Mouse (Mus musculus): ENCODE results near the gene Atp6v0b. TPM values are rescaled to one million over a fixed set of nuclear protein-coding genes. Genes with fewer than 3 reads are reported as not detected.

The Atp6v0b gene
- polyA plus RNA-seq, 1 experiment from 2014 or later: 214 TPM

DNA sequence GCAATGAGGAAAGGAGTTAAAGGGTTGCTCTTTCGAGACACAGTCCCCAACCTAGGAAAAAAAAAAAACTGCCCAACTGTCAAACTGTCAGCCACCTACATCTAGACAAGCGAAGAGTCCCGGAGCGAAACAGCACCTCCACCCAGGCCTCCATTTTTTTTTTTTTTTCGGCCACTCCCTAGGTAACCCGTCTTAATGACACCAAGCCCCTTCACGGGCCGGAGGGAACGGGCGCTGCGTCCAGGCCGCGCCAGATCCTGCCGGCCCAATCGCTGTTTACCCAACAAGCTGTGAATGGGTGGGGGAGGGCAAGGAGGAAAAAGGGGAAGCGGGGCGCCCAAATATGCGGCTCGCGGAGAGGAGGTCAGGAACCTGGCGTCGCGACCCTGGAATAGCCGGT is 489 bp downstream of the Atp6v0b start:
- Histone ChIP-seq H3K9ac (peak overlapping the region; percentile 76), H3K4me2 (peak overlapping the region; percentile 93), H3K27me3 (replicated peaks) (no peaks in the 10 kb centered on the region), H3K36me3 (peaks cover 29% of the 10 kb centered on the region; the same call in 1 of the 2 replicates), H3K4me1 (peaks cover 41% of the 10 kb centered on the region), H3K27ac (peak overlapping the region; percentile 66), H3K4me3 (replicated peaks) (peak overlapping the region; percentile 96), H3K9me3 (no peaks in the 10 kb centered on the region)
- ATAC-seq (ENCODE audit: insufficient read depth, low FRiP score, low read depth): no peak
- 2% methylated on average over 24 of the region's 24 CpGs for WGBS

DNA sequence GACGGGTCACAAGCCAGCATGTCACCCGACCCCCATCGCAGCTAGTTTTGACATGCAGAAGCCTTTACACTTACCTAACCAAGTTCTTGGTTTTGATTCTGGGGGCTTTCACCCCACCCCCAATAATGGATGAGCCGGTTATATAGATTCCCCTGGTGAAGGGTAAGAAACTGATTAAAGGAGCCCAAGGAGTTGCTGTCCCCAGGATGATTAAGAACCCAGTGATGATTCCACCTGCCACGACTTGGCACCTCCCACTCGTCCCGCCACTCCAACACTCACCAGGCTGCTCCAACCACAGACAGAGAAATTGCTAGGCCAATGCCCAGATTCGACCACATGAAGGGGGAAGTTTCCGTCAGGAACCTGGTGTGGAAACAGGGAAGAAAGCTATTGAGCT is 1.1 kb downstream of the Atp6v0b start:
- Histone ChIP-seq H3K4me2 (peak overlapping the region; percentile 93), H3K4me3 (replicated peaks) (peak overlapping the region; percentile 96), H3K4me1 (peaks cover 38% of the 10 kb centered on the region), H3K36me3 (peaks cover 29% of the 10 kb centered on the region; the same call in 1 of the 2 replicates), H3K27me3 (replicated peaks) (no peaks in the 10 kb centered on the region), H3K9me3 (no peaks in the 10 kb centered on the region), H3K27ac (no peak overlapping the region), H3K9ac (no peak overlapping the region)
- no peak for ATAC-seq (ENCODE audit: insufficient read depth, low FRiP score, low read depth)
- 82% methylated on average over 9 of the region's 9 CpGs for WGBS

DNA sequence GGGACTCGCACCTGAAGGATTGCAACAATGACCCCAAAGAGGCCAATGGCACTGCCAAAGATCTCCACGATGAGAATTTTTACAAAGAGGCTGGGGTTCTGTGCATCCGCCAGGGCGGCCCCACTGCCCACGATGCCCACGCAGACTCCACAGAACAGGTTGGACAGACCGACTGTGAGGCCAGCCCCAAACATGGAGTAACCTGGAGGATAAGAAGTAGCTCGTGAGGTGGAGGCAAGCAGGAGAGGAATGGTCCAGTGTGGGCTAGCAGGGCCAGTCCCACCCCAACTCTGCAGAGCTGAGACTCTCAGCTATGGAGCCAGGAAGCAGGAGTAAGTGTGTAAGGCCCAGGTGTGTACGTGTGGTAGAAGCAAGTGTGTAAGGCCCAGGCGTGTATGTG is 2.0 kb downstream of the Atp6v0b start:
- Histone ChIP-seq H3K36me3 (peaks cover 23% of the 10 kb centered on the region; the same call in 1 of the 2 replicates), H3K27ac (no peak overlapping the region), H3K9me3 (no peaks in the 10 kb centered on the region), H3K27me3 (replicated peaks) (no peaks in the 10 kb centered on the region), H3K4me1 (peaks cover 36% of the 10 kb centered on the region), H3K4me2 (no peak overlapping the region), H3K4me3 (replicated peaks) (no peak overlapping the region), H3K9ac (no peak overlapping the region)
- no peak for ATAC-seq (ENCODE audit: insufficient read depth, low FRiP score, low read depth)
- WGBS: 94% methylated on average over 10 of the region's 10 CpGs

DNA sequence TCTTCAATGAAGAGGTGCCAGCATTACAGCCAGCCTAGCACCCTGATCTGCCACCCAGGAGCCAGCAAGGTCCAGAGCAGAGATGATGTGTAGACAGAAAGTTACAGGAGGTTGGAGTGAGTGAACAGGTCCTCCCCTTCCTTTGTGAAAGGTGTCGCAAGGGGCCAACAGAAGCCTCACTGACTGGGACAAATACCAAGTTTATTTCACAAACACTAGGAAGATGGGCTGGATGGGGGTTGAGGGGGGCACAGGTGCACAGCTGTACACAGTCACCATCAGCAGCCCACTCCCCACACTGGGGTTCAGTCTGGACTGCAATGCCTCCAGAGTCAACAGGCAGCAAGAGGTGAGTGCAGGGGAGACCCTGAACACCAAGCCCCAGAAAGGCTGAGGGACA is 3.0 kb downstream of the Atp6v0b start:
- Histone ChIP-seq H3K4me2 (peak overlapping the region; percentile 91), H3K4me3 (replicated peaks) (no peak overlapping the region), H3K27ac (no peak overlapping the region), H3K36me3 (0 out of 2 replicates have a peak, but pooled peaks cover 19% of the 10 kb centered on the region), H3K9me3 (no peaks in the 10 kb centered on the region), H3K9ac (no peak overlapping the region), H3K27me3 (replicated peaks) (no peaks in the 10 kb centered on the region), H3K4me1 (peaks cover 36% of the 10 kb centered on the region)
- no peak for ATAC-seq (ENCODE audit: insufficient read depth, low FRiP score, low read depth)
- WGBS: 83% methylated on average over 1 of the region's 1 CpGs

DNA sequence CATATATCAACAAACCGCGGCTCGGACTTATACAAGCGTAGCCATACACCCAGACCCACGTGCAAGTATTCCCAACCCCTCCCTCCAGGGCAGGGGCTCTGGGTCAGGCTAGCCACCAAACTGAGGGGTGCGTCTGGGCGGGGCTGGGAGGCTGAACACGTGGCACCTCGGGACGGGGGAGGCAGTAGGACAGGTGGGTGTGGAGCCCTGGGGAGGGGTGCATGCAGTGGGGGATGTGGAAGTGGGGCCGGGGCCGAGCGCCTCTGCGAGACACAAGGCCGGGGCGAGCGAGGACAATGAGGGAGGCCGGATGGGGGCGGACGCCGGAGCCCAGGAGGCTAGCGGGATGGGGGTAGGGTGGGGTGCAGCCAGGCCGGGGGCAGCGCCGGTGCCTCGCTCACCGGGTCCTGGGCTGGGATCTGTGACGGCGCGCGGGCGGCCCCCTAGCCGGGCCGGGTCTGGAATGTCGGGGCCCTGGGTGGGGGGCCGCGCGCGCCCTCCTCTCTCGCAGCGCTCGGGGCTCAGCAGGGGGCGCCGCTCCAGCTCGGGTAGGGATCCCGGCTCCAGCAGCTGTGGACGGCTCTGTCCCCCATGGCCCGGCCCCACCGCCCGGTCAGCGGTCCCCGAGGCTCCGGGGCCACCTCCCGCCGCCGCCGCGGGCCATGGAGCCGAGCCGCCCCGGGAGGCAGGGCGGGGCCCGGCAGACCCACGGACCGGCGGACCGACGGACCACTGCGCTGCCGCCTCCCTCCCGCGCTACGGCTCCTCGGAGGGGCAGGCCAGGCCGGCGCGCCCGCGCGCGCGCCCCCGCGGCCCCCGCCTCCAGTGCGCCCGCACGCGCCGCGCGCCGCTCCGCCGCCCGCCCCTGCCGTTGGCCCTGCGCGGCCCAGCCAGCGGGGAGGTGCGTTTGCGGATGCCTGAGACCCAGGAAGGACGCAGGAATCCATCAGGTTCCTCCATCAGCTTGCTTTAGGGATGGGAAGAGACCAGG is 4.1 kb downstream of the Atp6v0b start, which contains the start of gene B4galt2:
Gene B4galt2 (minus strand): TSS at position 787 of the 991 bp plus-strand sequence.
- peak; percentile 37; the same call in 1 of the 2 replicates for ATAC-seq (ENCODE audit: insufficient read depth, low FRiP score, low read depth)
- 0 out of 2 replicates have a peak, but pooled peaks cover 17% of the 10 kb centered on the region for H3K36me3 ChIP-seq

DNA sequence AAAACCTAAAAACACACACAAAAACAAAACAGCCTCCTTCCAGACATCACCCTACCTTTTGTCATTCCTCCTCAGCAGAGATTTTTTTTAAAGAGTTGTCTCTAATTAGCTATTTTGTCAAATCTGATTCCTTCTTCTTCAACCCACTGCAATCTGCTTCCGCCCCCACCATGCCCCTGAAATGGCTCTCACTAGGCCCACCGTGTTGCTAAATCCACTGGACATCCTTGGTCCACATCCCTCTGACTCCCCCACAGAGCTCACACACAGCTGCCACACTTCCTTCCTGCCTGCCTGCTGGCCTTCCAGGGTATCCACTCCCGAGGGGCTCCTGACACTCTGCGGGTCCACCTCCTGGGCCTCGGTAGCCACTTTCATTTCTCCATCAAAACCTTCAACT is 8.4 kb downstream of the Atp6v0b start:
- H3K36me3 ChIP-seq: peaks cover 11% of the 10 kb centered on the region; the same call in 1 of the 2 replicates
- ATAC-seq (ENCODE audit: insufficient read depth, low FRiP score, low read depth): no peak
- no peaks in the 10 kb centered on the region for H3K27me3 ChIP-seq (replicated peaks)
- no peak overlapping the region for H3K4me3 ChIP-seq (replicated peaks)
- no peaks in the 10 kb centered on the region for H3K9me3 ChIP-seq
- 75% methylated on average over 5 of the region's 5 CpGs for WGBS
- H3K4me1 ChIP-seq: peaks cover 15% of the 10 kb centered on the region
- H3K9ac ChIP-seq: no peak overlapping the region
- no peak overlapping the region for H3K4me2 ChIP-seq
- H3K27ac ChIP-seq: no peak overlapping the region

More for the DNA sequence above, 4.1 kb downstream of the Atp6v0b start, which contains the start of gene B4galt2:
- Histone ChIP-seq H3K4me3 (replicated peaks) (peak within 1 kb of the TSS; percentile 78), H3K27ac (peak within 1 kb of the TSS; percentile 48), H3K4me2 (peak within 1 kb of the TSS; percentile 91), H3K9ac (peak within 1 kb of the TSS; percentile 74), H3K27me3 (replicated peaks) (no peaks in the 10 kb centered on the region), H3K4me1 (peaks cover 36% of the 10 kb centered on the region), H3K9me3 (no peaks in the 10 kb centered on the region)
- 2% methylated on average over 50 of the region's 103 CpGs for WGBS

DNA sequence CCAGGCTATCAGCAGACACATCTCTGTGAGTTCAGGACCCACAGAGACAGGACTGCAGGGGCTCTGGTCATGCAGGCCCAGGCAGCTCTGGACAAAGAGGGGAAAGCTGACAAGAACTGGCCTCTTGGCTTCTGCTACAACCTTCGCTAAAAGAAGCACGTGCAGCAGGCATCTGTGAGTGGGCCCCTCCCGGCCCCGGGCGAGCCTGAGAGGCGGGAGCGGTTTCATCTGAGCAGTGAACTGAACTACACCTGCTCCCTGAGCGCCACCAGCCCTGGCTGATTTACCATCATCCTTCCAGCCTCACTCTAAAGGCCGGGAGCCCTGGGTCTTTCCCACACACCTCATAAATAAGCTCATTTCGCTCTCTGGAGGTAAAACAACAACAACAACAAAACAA is 8.8 kb downstream of the Atp6v0b start:
- Histone ChIP-seq H3K4me1 (peaks cover 11% of the 10 kb centered on the region), H3K4me3 (replicated peaks) (no peak overlapping the region), H3K27me3 (replicated peaks) (no peaks in the 10 kb centered on the region), H3K9ac (no peak overlapping the region), H3K9me3 (no peaks in the 10 kb centered on the region), H3K27ac (no peak overlapping the region), H3K4me2 (no peak overlapping the region), H3K36me3 (peaks cover 11% of the 10 kb centered on the region; the same call in 1 of the 2 replicates)
- ATAC-seq (ENCODE audit: insufficient read depth, low FRiP score, low read depth): no peak
- 62% methylated on average over 10 of the region's 10 CpGs for WGBS

DNA sequence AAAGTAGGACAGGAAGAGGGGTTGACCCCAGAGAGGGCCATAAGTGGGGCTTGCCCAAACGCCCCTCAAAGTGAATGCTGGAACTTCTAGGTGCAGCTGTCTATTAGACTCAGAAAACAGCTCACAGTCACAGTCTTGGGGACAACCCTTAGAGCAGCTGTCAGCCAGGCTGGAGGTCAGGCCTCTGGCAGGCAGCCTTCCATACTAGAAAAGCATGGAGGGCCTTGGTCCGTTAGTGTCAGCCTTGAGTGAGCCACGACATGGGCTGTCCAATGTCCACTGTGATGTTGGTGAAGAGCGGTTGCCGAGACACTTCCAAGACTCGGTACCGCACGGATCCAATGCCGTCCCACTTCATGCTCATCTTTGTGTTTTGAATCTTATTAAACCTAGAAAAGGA is 13.5 kb downstream of the Atp6v0b start:
- Histone ChIP-seq H3K36me3 (peaks cover 11% of the 10 kb centered on the region; the same call in 1 of the 2 replicates), H3K4me3 (replicated peaks) (no peak overlapping the region), H3K4me2 (no peak overlapping the region), H3K9ac (no peak overlapping the region), H3K27me3 (replicated peaks) (no peaks in the 10 kb centered on the region), H3K4me1 (peaks cover 13% of the 10 kb centered on the region), H3K27ac (no peak overlapping the region), H3K9me3 (no peaks in the 10 kb centered on the region)
- no peak for ATAC-seq (ENCODE audit: insufficient read depth, low FRiP score, low read depth)
- WGBS: 91% methylated on average over 9 of the region's 9 CpGs

DNA sequence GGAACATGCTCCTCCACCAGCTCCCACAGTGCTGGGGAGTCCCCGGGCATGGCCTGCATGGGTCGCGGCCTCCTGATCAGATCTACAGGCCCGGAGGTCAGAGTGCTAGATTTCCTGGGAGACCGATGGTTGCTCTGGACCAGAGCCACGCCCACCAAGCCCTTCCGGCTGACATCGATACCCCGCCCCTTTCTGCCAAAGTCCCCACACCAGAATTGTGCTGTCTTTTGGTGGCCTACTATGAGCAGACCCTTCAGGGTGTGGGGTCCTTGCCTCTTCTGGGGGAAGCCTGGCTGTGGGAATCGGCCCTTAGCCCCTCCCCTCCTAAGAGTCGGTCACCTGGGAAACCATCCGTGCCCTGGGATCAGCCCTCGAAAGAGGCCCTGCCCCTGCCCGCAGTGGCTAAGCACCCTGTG is 14.7 kb downstream of the Atp6v0b start, which contains the start of gene Ccdc24:
Gene Ccdc24 (minus strand): TSS at position 87 of the 416 bp plus-strand sequence.
- Histone ChIP-seq H3K9ac (peak within 1 kb of the TSS; percentile 5; the same call in 1 of the 2 replicates), H3K4me1 (peaks cover 16% of the 10 kb centered on the region)
- 7% methylated on average over 14 of the region's 14 CpGs for WGBS

DNA sequence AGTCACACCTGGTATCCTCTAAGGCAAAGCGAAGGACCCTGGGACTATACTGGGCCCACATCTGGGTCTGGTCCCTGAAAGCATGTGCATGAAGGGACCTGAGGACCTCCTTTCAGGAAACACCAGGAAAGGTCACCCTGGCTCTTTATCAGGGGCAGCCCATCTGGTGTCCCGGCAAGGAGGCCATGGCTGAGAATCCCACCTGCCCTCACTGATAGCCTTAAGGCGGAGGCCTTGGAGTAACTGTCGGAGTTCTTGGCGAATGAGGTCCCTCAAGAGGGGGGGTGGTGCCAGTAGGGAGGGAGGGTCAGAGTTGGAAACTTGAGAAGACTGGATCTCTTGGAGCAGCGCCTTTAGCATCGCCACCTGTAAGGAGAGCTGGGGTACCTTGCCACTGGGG is 15.3 kb downstream of the Atp6v0b start:
- H3K4me2 ChIP-seq: peak overlapping the region; percentile 53; the same call in 1 of the 2 replicates
- H3K4me1 ChIP-seq: peaks cover 19% of the 10 kb centered on the region
- ATAC-seq (ENCODE audit: insufficient read depth, low FRiP score, low read depth): no peak
- no peak overlapping the region for H3K9ac ChIP-seq
- H3K36me3 ChIP-seq: 0 out of 2 replicates have a peak, but pooled peaks cover 4% of the 10 kb centered on the region
- no peak overlapping the region for H3K27ac ChIP-seq
- no peak overlapping the region for H3K4me3 ChIP-seq (replicated peaks)
- WGBS: 46% methylated on average over 7 of the region's 7 CpGs
- H3K27me3 ChIP-seq (replicated peaks): 0 out of 2 replicates have a peak, but pooled peaks cover 5% of the 10 kb centered on the region
- no peaks in the 10 kb centered on the region for H3K9me3 ChIP-seq

More for the DNA sequence above, 14.7 kb downstream of the Atp6v0b start, which contains the start of gene Ccdc24:
- Histone ChIP-seq H3K4me2 (peak within 1 kb of the TSS; percentile 53), H3K27me3 (replicated peaks) (0 out of 2 replicates have a peak, but pooled peaks cover under 1% of the 10 kb centered on the region), H3K36me3 (peaks cover 10% of the 10 kb centered on the region; the same call in 1 of the 2 replicates), H3K9me3 (no peaks in the 10 kb centered on the region), H3K4me3 (replicated peaks) (peak within 1 kb of the TSS; percentile 21; the same call in 1 of the 2 replicates), H3K27ac (no peak within 1 kb of the TSS)
- no peak for ATAC-seq (ENCODE audit: insufficient read depth, low FRiP score, low read depth)

DNA sequence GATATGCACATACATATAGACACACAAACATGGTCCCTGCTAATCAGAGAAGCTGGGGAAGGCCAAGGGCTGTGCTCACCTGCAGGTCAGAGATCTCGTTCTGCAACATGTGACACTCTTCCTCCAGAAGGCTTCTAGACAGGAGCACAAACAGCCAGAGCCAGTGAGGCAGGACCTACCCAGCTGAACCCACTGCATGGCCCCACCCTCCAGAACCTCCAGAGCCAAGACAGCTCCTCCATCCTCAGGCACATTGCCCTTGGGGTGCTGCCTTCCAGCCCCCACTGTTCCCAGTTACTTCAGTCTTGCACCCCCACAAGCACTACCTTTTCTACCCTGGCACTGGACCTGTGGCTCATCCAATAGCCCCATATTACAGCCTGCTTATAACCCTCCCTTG is 16.7 kb downstream of the Atp6v0b start:
- ATAC-seq (ENCODE audit: insufficient read depth, low FRiP score, low read depth): no peak
- H3K27me3 ChIP-seq (replicated peaks): 0 out of 2 replicates have a peak, but pooled peaks cover 5% of the 10 kb centered on the region
- 0 out of 2 replicates have a peak, but pooled peaks cover 4% of the 10 kb centered on the region for H3K36me3 ChIP-seq
- 52% methylated on average over 1 of the region's 1 CpGs for WGBS
- H3K27ac ChIP-seq: no peak overlapping the region
- no peak overlapping the region for H3K4me3 ChIP-seq (replicated peaks)
- H3K4me2 ChIP-seq: no peak overlapping the region
- H3K9me3 ChIP-seq: no peaks in the 10 kb centered on the region
- H3K4me1 ChIP-seq: peaks cover 22% of the 10 kb centered on the region
- no peak overlapping the region for H3K9ac ChIP-seq
